Mouse (Mus musculus): ENCODE data around the gene Ifit1bl2. TPM values are rescaled to one million over a fixed set of nuclear protein-coding genes. Genes with fewer than 3 reads are reported as not detected.

Gene Ifit1bl2
- polyA plus RNA-seq, 1 experiment from 2014 or later, result 0.49 TPM

DNA sequence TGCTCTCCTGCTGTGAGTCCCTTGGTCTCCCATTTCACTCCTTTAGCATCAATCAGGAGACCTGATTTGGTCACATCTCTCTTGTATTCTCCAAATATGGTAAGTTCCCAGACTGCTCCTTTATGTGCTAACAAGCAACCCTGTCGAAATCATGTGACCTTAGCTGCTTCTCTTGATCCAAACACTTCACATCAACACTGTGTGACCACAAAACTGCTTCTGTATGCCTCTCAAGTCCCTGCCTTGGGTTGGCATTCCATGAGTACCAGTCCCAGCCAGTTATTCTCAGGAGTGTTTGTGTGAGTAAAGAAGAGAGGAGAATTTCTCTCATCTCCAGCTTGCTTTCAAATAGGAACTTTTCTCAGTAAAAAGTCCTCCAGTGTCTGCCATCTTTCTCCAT is 63.4 kb downstream of the Ifit1bl2 start:
- Histone ChIP-seq H3K36me3 (replicated peaks) (no peaks in the 10 kb centered on the region), H3K27ac (no peak overlapping the region), H3K4me2 (no peak overlapping the region), H3K9ac (no peak overlapping the region), H3K27me3 (replicated peaks) (no peaks in the 10 kb centered on the region), H3K4me1 (no peaks in the 10 kb centered on the region), H3K9me3 (no peaks in the 10 kb centered on the region), H3K4me3 (no peak overlapping the region)
- WGBS, result 75% methylated on average over 1 of the region's 1 CpGs
- ATAC-seq (replicated peaks), result no peak

DNA sequence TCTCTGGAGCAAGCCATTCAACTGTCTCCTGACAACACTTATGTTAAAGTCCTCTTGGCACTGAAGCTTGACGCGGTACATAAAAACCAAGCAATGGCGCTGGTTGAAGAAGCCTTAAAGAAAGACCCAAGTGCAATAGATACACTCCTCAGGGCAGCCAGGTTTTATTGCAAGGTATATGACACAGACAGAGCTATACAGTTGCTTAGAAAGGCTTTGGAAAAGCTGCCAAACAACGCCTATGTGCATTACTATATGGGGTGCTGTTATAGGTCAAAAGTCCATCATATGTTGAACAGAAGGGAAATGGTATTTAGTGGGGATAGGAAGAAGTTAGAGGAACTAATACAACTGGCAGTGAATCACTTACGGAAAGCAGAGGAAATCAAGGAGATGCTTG is 66.9 kb downstream of the Ifit1bl2 start:
- Histone ChIP-seq H3K9ac (no peak overlapping the region), H3K36me3 (replicated peaks) (no peaks in the 10 kb centered on the region), H3K4me3 (no peak overlapping the region), H3K4me1 (no peaks in the 10 kb centered on the region; the same call in 1 of the 2 replicates), H3K9me3 (no peaks in the 10 kb centered on the region), H3K4me2 (no peak overlapping the region), H3K27me3 (replicated peaks) (no peaks in the 10 kb centered on the region), H3K27ac (no peak overlapping the region)
- ATAC-seq (replicated peaks), result no peak
- WGBS, result 94% methylated on average over 5 of the region's 5 CpGs

DNA sequence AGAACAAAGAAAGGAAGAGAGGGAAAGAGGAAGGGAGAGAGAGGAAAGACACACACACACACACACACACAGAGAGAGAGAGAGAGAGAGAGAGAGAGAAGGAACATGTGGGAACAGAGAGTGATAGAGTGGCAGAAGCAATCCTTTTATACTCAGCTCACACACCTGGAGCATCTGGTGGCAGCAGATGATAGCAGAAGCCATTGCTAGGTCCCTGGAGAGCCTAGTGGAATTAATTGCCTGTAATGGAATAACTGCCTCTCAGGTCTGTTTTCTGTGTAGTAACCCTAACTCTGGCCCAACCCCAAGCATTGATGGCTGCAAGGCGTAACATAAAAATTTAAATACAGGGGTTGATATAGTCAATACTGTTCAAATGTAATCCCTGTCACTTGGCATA is 69.5 kb downstream of the Ifit1bl2 start:
- Histone ChIP-seq H3K9ac (no peak overlapping the region), H3K36me3 (replicated peaks) (no peaks in the 10 kb centered on the region), H3K27me3 (replicated peaks) (no peaks in the 10 kb centered on the region), H3K27ac (no peak overlapping the region), H3K4me2 (no peak overlapping the region), H3K4me1 (no peaks in the 10 kb centered on the region; the same call in 1 of the 2 replicates), H3K9me3 (no peaks in the 10 kb centered on the region), H3K4me3 (no peak overlapping the region)
- ATAC-seq (replicated peaks), result peak; percentile 63; the same call in 1 of the 2 replicates
- WGBS, result 87% methylated on average over 1 of the region's 1 CpGs

DNA sequence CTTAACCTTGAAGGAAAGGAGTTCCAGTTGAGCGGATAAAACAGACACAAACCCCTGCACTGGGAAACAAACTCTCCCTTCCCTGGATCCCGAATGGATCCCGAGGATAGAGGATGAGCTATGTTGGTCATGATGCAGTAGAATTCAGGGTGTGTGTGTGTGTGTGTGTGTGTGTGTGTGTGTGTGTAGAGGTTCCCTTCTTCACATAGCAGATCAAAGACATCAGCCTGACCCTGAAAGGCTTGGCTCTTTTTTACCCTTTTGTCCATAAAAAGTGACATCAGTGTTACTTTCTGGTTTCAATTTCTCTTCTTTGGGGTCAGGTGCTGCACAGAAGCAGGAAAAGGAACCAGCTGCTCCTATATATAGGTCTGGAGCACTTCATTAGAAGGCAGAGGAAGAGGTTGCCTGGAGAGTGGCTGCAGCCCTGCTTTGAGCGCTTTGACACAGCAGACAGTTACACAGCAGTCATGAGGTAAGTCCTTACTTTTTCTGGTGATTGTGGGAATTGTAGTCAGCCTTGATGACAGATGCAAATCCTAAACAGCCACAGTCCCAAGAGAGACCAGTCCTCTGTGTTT is 70.6 kb downstream of the Ifit1bl2 start:
- Histone ChIP-seq H3K4me3 (no peak overlapping the region), H3K9me3 (no peaks in the 10 kb centered on the region), H3K4me1 (no peaks in the 10 kb centered on the region; the same call in 1 of the 2 replicates), H3K27ac (no peak overlapping the region), H3K27me3 (replicated peaks) (no peaks in the 10 kb centered on the region), H3K4me2 (no peak overlapping the region), H3K9ac (no peak overlapping the region), H3K36me3 (replicated peaks) (no peaks in the 10 kb centered on the region)
- ATAC-seq (replicated peaks), result 0 out of 2 replicates have a peak, but pooled peaks have one; percentile 30
- WGBS, result 66% methylated on average over 4 of the region's 4 CpGs

DNA sequence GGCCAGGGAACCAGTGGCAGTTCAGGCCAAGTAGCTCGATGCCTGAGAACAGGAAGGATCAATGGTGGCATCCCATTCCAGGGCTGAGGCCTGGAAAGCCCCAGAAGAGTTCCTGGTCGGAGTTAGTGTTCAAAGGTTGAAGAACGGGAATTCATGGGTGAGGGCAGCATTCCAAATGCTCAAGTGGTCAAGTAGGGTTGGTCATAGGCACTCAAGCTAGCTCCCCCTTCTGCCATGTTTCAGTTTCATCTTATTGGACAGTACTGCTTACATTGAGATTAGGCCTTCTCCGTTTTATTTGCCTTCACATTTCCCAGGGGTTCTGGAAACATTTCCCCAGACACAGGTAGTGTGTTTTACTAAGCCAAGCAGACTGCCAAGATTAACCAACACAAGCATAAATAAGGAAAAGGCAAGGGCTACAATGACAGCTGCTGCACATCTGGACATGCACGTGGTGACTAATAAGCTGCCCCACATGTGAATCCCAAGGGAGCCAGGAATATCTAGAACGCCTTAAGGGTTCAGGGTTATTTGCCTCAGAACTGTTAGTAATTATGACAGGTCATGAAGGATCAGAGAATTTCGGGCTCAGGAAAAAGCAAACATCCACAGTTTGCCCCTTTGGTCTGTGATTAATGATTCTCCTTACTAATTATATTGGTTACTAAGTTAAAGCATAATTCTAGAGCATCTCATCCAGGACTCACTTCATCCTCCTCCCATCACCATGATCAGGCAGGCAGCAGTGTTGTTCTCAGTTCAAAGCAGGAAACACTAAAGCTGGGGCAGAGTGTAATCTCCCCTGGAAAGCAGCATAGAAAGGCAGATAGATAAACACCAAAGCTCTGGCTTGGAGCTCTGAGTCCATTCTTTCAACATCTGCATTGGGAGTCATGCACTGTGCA is 71.3 kb downstream of the Ifit1bl2 start:
- Histone ChIP-seq H3K4me3 (no peak overlapping the region), H3K9me3 (no peaks in the 10 kb centered on the region), H3K4me2 (no peak overlapping the region), H3K36me3 (replicated peaks) (no peaks in the 10 kb centered on the region), H3K9ac (no peak overlapping the region), H3K4me1 (no peaks in the 10 kb centered on the region; the same call in 1 of the 2 replicates), H3K27ac (no peak overlapping the region), H3K27me3 (replicated peaks) (no peaks in the 10 kb centered on the region)
- WGBS, result 76% methylated on average over 7 of the region's 7 CpGs
- ATAC-seq (replicated peaks), result no peak

Other genes starting within 250 kb of the Ifit1bl2 start
- gene Ch25h, start 165.6 kb downstream of the Ifit1bl2 start, polyA plus RNA-seq (2015; fragmentation: Nextera tagmentation; extraction: Ambion mirVana), result 0.75 and 0.79 TPM in 2 replicates
- 22.8 and 24.0 TPM in 2 replicates for gene Lipa, start 113.3 kb downstream of the Ifit1bl2 start, polyA plus RNA-seq (2015; fragmentation: Nextera tagmentation; extraction: Ambion mirVana)
- gene Ifit2, start 90.0 kb downstream of the Ifit1bl2 start, polyA plus RNA-seq (2015; fragmentation: Nextera tagmentation; extraction: Ambion mirVana), result 6.8 and 7.2 TPM in 2 replicates
- 1.9 and 3.5 TPM in 2 replicates for gene Ifit3, start 57.2 kb downstream of the Ifit1bl2 start, polyA plus RNA-seq (2015; fragmentation: Nextera tagmentation; extraction: Ambion mirVana)
- 0.97 and 1.0 TPM in 2 replicates for gene Ifit1bl1, start 38.8 kb downstream of the Ifit1bl2 start, polyA plus RNA-seq (2015; fragmentation: Nextera tagmentation; extraction: Ambion mirVana)
- 0.26 and 0.37 TPM in 2 replicates for gene Ifit3b, start 32.8 kb downstream of the Ifit1bl2 start, polyA plus RNA-seq (2015; fragmentation: Nextera tagmentation; extraction: Ambion mirVana)
- 0.46 and 0.78 TPM in 2 replicates for gene Ifit1, start 128 bp upstream of the Ifit1bl2 start, polyA plus RNA-seq (2015; fragmentation: Nextera tagmentation; extraction: Ambion mirVana)
- 3.5 and 3.8 TPM in 2 replicates for gene Slc16a12, start 106.5 kb upstream of the Ifit1bl2 start, polyA plus RNA-seq (2015; fragmentation: Nextera tagmentation; extraction: Ambion mirVana)
- 8.3 and 8.5 TPM in 2 replicates for gene Pank1, start 238.7 kb upstream of the Ifit1bl2 start, polyA plus RNA-seq (2015; fragmentation: Nextera tagmentation; extraction: Ambion mirVana)

All from midbrain, embryonic 15.5 days (tissue).